In genomic region chr9:65600951-65601350, GRCm38 (mm10) we compare ENCODE assay signal across 21 mouse cellular contexts.
"Had no signal": no experiment of that assay in that cellular context is flagged by ENCODE, and none has a peak within 500 bp of the region (broad histone marks: within the 10 kb centered on the region; RNA-seq: fewer than 3 reads in every experiment).

No protein-coding gene starts in this region.

- H3K4me1 ChIP-seq: liver, embryonic 12.5 days had no signal

- H3K4me3 ChIP-seq: kidney, embryonic 15.5 days; limb, embryonic 10.5 days; limb, embryonic 13.5 days; liver, embryonic 12.5 days; liver, embryonic 15.5 days; lung, embryonic 15.5 days; megakaryocyte, embryonic 14.5 days; stomach, embryonic 15.5 days had no signal

- H3K9me3 ChIP-seq: kidney, embryonic 15.5 days; limb, embryonic 10.5 days; limb, embryonic 13.5 days; liver, embryonic 12.5 days; liver, embryonic 15.5 days; lung, embryonic 15.5 days; megakaryocyte, embryonic 14.5 days; stomach, embryonic 15.5 days had no signal

- H3K4me2 ChIP-seq: kidney, embryonic 15.5 days; limb, embryonic 13.5 days; liver, embryonic 12.5 days; liver, embryonic 15.5 days; lung, embryonic 15.5 days; midbrain, embryonic 11.5 days; stomach, embryonic 15.5 days had no signal

- ATAC-seq: liver, embryonic 12.5 days had no signal

- DNase-seq: kidney, postnatal 10 days; kidney, postnatal 36 days; liver; lung, adult 18-20 months; lung, postnatal 10 days; lung, postnatal 36 days; midbrain, embryonic 14.5 days; right cerebral cortex, adult 18-20 months; right cerebral cortex, postnatal 14 days; right cerebral cortex, postnatal 4 days; spleen, adult 18-20 months; thymus, postnatal 36 days had no signal

- H3K36me3 ChIP-seq: kidney, embryonic 15.5 days; lung, embryonic 15.5 days; stomach, embryonic 15.5 days had no signal

- H3K27me3 ChIP-seq: kidney, embryonic 15.5 days; limb, embryonic 13.5 days; liver, embryonic 12.5 days; lung, embryonic 15.5 days; megakaryocyte, embryonic 14.5 days; stomach, embryonic 15.5 days had no signal

- H3K9ac ChIP-seq: kidney, embryonic 15.5 days; limb, embryonic 13.5 days; liver, embryonic 12.5 days; liver, embryonic 15.5 days; lung, embryonic 15.5 days; stomach, embryonic 15.5 days had no signal

- H3K27ac ChIP-seq: kidney, embryonic 15.5 days; limb, embryonic 10.5 days; limb, embryonic 13.5 days; liver, embryonic 12.5 days; liver, embryonic 15.5 days; lung, embryonic 15.5 days; stomach, embryonic 15.5 days had no signal
